Mouse (Mus musculus): ENCODE results near the gene Sdhaf4.
"Not testable (repeated sequence)": the region's sequence is repeated elsewhere in the genome, so short reads cannot be mapped to it uniquely, and the experiment has no call there.

Sdhaf4 gene

GRCm38 (mm10) chr1:24005070-24005804 lies at the start of gene Sdhaf4:
TSS of gene Sdhaf4 (minus strand) at chr1:24005656.
- peak; percentile 97 for DNase-seq

- DNase-seq = no peak
Observed at GRCm38 (mm10) chr1:24046730-24047510, 41.5 kb upstream of the Sdhaf4 start.

- peak; percentile 61 for DNase-seq
Observed at GRCm38 (mm10) chr1:24045627-24046026, 40.2 kb upstream of the Sdhaf4 start.

GRCm38 (mm10) chr1:24043007-24043406 lies 37.6 kb upstream of the Sdhaf4 start:
- DNase-seq = no peak

GRCm38 (mm10) chr1:24033759-24034423 lies 28.4 kb upstream of the Sdhaf4 start:
- DNase-seq = no peak

GRCm38 (mm10) chr1:24010821-24011220 lies 5.4 kb upstream of the Sdhaf4 start:
- DNase-seq = no peak

GRCm38 (mm10) chr1:24010016-24010415 lies 4.6 kb upstream of the Sdhaf4 start:
- DNase-seq = no peak

- no peak for DNase-seq
Observed at GRCm38 (mm10) chr1:24007621-24008020, 2.2 kb upstream of the Sdhaf4 start.

- no peak for DNase-seq
Observed at GRCm38 (mm10) chr1:23999318-23999717, 6.1 kb downstream of the Sdhaf4 start.

- no peak for DNase-seq
Observed at GRCm38 (mm10) chr1:23998866-23999265, 6.6 kb downstream of the Sdhaf4 start.

GRCm38 (mm10) chr1:23998120-23998810 lies 7.2 kb downstream of the Sdhaf4 start:
- no peak for DNase-seq

GRCm38 (mm10) chr1:23997493-23997892 lies 8.0 kb downstream of the Sdhaf4 start:
- no peak for DNase-seq

GRCm38 (mm10) chr1:23995420-23995819 lies 10.0 kb downstream of the Sdhaf4 start:
- no peak for DNase-seq

- no peak for DNase-seq
Observed at GRCm38 (mm10) chr1:23983118-23983517, 22.3 kb downstream of the Sdhaf4 start.

- DNase-seq = no peak
Observed at GRCm38 (mm10) chr1:23978281-23978680, 27.2 kb downstream of the Sdhaf4 start.

GRCm38 (mm10) chr1:23971159-23971558 lies 34.3 kb downstream of the Sdhaf4 start:
- DNase-seq = not testable (repeated sequence)

- no peak for DNase-seq
Observed at GRCm38 (mm10) chr1:23968027-23968725, 37.3 kb downstream of the Sdhaf4 start.

GRCm38 (mm10) chr1:23966226-23966625 lies 39.2 kb downstream of the Sdhaf4 start:
- no peak for DNase-seq

- no peak for DNase-seq
Observed at GRCm38 (mm10) chr1:23959415-23959732, 46.1 kb downstream of the Sdhaf4 start.

GRCm38 (mm10) chr1:23958668-23959414 lies 46.6 kb downstream of the Sdhaf4 start:
- peak; percentile 24 for DNase-seq

GRCm38 (mm10) chr1:23958101-23958500 lies 47.4 kb downstream of the Sdhaf4 start:
- DNase-seq = no peak

- DNase-seq = no peak
Observed at GRCm38 (mm10) chr1:23955539-23955938, 49.9 kb downstream of the Sdhaf4 start.

Data from thymus, postnatal 4 days (tissue).